Mouse (Mus musculus) left cerebral cortex, adult 2 months (tissue): ENCODE results near the gene A930018P22Rik. TPM values are rescaled to one million over a fixed set of nuclear protein-coding genes. Genes with fewer than 3 reads are reported as not detected.

Experiments
- DNase-seq, 2 experiments: peaks; one replicate each; pipeline ENCODE4 v3.0.0; 2021 to 2022; ENCODE audit warnings: low spot score in 2 of 2, mixed read lengths in 1 of 2; ENCODE audit errors: extremely low spot score in 1 of 2
- H3K27ac ChIP-seq: fragments of 200-600 bp; 2 replicates; pipeline ENCODE4 v1.8.1; 2022
- H3K4me3 ChIP-seq: fragments of 200-600 bp; 2 replicates; pipeline ENCODE4 v1.8.1; 2022
- CTCF ChIP-seq: fragments of 200-600 bp; IDR thresholded peaks from 2 replicates; pipeline ENCODE4 v1.8.1; 2022; ENCODE audit warnings: antibody characterized with exemption, mild to moderate bottlenecking, moderate library complexity
- intact Hi-C: fragments of 180-260 bp; cut with DNase I; formaldehyde crosslinking; loops from one replicate; pipeline ENCODE4 v1.15.1; 2025
- total RNA-seq, 2 experiments: library from RNA; stranded (reverse); gene quantifications; 2 replicates each; pipeline ENCODE4 v1.2.3; 2021

Gene A930018P22Rik
- total RNA-seq, 2 experiments from 2014 or later, result 0.59 TPM; not detected in 1

- intact Hi-C loops, result no loop called here
- TF ChIP-seq CTCF, result no peak
- no peak overlapping the region for H3K4me3 ChIP-seq
- H3K27ac ChIP-seq, result no peak overlapping the region
- no peak for DNase-seq
Measured at GRCm38 (mm10) chr2:104123540-104123939, 971 bp downstream of the A930018P22Rik start.

- no peak for TF ChIP-seq CTCF
- Histone ChIP-seq H3K4me3 (no peak overlapping the region), H3K27ac (no peak overlapping the region)
- DNase-seq, result no peak
- intact Hi-C loops, result no loop called here
Measured at GRCm38 (mm10) chr2:104124071-104124470, 1.5 kb downstream of the A930018P22Rik start.

- intact Hi-C loops, result no loop called here
Measured at GRCm38 (mm10) chr2:104128803-104129531, 6.4 kb downstream of the A930018P22Rik start.

GRCm38 (mm10) chr2:104130165-104130564, 7.6 kb downstream of the A930018P22Rik start:
- no peak for DNase-seq

More at GRCm38 (mm10) chr2:104128803-104129531, 6.4 kb downstream of the A930018P22Rik start:
- Histone ChIP-seq H3K4me3 (no peak overlapping the region), H3K27ac (no peak overlapping the region)
- no peak for TF ChIP-seq CTCF
- DNase-seq, result no peak

GRCm38 (mm10) chr2:104130969-104131368, 8.4 kb downstream of the A930018P22Rik start:
- TF ChIP-seq CTCF, result peak; percentile 56
- no peak overlapping the region for H3K27ac ChIP-seq
- intact Hi-C loops, result loop anchor here (5.0 kb wide), 1 partner anchor 456 kb away; no protein-coding TSS in a partner anchor
- H3K4me3 ChIP-seq, result no peak overlapping the region
- no peak for DNase-seq

More at GRCm38 (mm10) chr2:104130165-104130564, 7.6 kb downstream of the A930018P22Rik start:
- Histone ChIP-seq H3K27ac (no peak overlapping the region), H3K4me3 (no peak overlapping the region)
- intact Hi-C loops, result loop anchor here (5.0 kb wide), 1 partner anchor 457 kb away; no protein-coding TSS in a partner anchor
- no peak for TF ChIP-seq CTCF

- no peak overlapping the region for H3K4me3 ChIP-seq
- no peak for TF ChIP-seq CTCF
- intact Hi-C loops, result loop anchor here (5.0 kb wide), 1 partner anchor 455 kb away; no protein-coding TSS in a partner anchor
- DNase-seq, result no peak
- no peak overlapping the region for H3K27ac ChIP-seq
Measured at GRCm38 (mm10) chr2:104132266-104132859, 9.8 kb downstream of the A930018P22Rik start.

GRCm38 (mm10) chr2:104133042-104133810, 10.7 kb downstream of the A930018P22Rik start:
- no peak for TF ChIP-seq CTCF
- H3K4me3 ChIP-seq, result no peak overlapping the region
- DNase-seq, result no peak
- intact Hi-C loops, result loop anchor here (5.0 kb wide), 1 partner anchor 454 kb away; no protein-coding TSS in a partner anchor
- no peak overlapping the region for H3K27ac ChIP-seq

- DNase-seq, result peak; percentile 65 to 72
- intact Hi-C loops, result loop anchor here (1.0 to 5.0 kb wide), 2 partner anchors 288 to 453 kb away; no protein-coding TSS in a partner anchor
- H3K27ac ChIP-seq, result no peak overlapping the region
- peak; percentile 95 for TF ChIP-seq CTCF
- no peak overlapping the region for H3K4me3 ChIP-seq
Measured at GRCm38 (mm10) chr2:104134150-104135056, 11.8 kb downstream of the A930018P22Rik start.

GRCm38 (mm10) chr2:104135920-104136319, 13.4 kb downstream of the A930018P22Rik start:
- intact Hi-C loops, result no loop called here
- Histone ChIP-seq H3K4me3 (no peak overlapping the region), H3K27ac (no peak overlapping the region)
- DNase-seq, result no peak
- TF ChIP-seq CTCF, result no peak

GRCm38 (mm10) chr2:104142140-104142539, 19.6 kb downstream of the A930018P22Rik start:
- no peak for DNase-seq
- TF ChIP-seq CTCF, result no peak
- intact Hi-C loops, result no loop called here
- Histone ChIP-seq H3K27ac (no peak overlapping the region), H3K4me3 (no peak overlapping the region)

GRCm38 (mm10) chr2:104144004-104144403, 21.4 kb downstream of the A930018P22Rik start:
- intact Hi-C loops, result no loop called here
- no peak overlapping the region for H3K27ac ChIP-seq
- no peak for TF ChIP-seq CTCF
- no peak for DNase-seq
- H3K4me3 ChIP-seq, result no peak overlapping the region
